Mouse (Mus musculus): ENCODE measurements around the gene Rpl27.
A peak's percentile ranks its signal among the peaks of the same experiment; 100 is the strongest.
"Not testable (repeated sequence)": the region's sequence is repeated elsewhere in the genome, so short reads cannot be mapped to it uniquely, and the experiment has no call there.

Gene Rpl27

DNA sequence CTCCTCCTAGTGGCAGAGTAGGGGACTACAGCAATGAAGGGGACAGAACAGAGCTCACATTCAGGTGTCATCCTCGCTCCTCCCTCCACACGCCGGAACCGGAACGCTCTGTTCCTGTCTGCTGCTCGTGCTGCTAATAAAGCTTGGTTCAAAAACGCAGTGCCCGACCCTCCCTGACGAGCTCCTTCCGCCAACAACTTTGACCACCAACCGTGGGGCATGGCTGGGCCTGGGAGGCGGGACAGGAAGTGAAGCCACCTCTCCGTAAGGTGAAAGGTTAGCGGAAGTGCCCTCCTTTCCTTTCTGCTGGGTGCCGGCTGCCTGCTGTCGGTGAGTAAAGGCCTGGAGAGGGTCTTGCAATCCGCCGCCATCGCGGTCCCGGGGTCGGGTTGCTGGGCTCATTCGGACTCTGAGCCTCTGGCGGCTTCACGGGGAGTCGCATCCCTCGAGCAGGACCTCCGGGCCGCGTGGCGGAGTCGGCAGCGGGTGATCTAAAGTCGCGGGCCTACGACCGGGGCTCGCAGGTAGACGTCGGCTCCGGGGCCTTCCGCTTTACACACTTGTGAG, at the start of gene Rpl27:
Gene Rpl27 (plus strand): TSS at position 172 of the 567 bp plus-strand sequence.
- peak; percentile 97 for DNase-seq

DNA sequence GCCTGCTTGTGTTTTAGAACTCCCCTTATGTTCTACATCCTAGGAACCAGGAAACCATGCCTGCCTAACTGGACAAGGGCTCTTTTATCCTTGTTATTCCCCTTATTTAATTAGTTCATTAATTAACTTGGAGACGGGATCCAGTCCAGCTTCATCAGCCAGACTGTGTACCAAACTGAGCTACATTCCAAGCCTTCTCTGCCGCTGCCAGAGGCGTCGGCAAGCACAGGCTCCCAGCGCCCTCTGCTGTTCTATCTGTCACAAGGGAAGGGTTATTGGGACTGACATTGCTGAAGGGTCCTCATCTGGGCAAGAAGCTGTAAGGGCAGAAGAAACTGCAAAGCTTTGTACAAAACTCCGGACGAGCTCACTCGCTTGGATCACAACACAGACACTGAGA, 47.0 kb upstream of the Rpl27 start:
- DNase-seq, result peak; percentile 27

DNA sequence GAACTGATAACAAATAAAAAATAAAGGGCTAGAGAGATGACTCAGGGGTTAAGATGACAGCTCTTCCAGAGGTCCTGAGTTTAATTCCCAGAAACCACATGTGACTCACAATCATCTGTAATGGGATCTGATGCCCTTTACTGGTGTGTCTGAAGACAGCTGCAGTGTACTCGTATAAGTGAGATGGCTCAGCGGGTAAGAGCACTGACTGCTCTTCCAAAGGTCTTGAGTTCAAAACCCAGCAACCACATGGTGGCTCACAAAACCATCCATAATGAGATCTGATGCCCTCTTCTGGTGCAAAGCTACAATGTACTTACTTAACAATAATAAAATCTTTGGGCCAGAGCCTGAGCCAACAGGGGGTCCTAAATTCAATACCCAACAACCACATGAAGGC, 26.8 kb upstream of the Rpl27 start:
- no peak for DNase-seq

DNA sequence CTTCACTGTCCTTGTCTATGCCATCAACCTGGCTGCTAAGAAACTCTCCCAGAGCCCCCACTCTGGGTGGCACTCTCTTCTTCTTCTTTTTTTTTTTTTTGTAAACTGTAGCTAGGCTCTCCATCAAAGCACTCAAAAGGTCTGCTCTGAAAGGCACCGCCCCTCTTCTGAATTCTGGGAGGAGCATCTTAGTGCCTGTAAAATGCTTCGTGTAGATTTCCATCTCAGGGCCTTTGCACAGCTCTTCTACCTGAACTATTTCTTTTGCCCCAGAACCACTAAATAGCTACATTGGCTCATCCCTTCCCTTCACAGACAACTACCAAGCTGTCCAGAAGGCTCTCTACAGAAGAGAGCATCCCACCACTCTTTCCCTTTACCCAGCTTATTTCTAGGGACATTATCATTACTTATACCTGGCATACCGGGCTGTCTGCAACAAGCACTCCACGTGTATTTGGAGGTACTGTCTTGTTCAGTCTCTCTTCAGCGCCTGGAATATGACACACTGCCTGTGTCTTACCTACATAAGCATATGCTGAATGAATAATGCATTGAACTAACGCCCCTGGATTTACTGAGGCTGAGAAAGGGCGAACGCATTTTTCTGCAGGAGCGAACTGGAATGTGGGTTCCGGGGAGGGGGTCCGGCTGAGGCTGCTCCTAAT, 25.5 kb upstream of the Rpl27 start:
- no peak for DNase-seq

DNA sequence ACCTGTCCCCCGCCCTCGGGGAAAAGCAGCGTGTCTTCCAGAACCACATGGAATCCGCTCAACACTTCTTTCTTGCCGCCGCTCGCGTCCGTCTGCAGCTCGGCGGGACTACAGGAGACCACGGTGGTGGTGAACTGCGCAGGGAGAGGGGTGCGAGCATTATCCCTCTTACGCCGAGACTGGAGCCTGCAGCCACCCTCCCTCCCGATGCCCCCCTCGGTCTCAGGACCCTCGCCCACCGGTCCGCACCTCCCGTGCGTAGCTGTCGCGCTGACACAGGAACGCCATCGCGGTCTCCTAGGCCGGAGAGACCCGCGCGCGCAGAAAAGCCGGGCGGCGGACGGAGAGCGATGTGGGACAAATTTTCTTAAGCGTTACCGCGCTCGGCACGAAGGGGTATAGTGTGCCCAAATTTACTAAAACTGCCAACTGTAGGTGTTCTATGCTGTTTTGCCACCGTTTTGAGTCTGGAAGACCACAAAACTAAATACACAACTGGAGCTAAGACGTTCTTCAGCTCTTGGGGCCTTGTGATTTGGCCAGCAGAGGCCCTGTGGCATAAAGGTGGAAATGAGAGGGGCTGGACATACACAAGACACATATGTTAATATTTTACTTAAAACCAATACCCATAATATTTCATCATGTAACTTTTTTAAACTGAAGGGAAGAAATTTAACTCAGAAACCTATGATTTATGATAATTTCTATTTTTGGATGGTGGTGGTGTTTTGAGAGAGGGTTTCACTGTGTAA, 24.8 kb upstream of the Rpl27 start, which contains the start of gene Aarsd1:
Gene Aarsd1 (minus strand): TSS at position 515 of the 755 bp plus-strand sequence.
- DNase-seq, result peak; percentile 85

DNA sequence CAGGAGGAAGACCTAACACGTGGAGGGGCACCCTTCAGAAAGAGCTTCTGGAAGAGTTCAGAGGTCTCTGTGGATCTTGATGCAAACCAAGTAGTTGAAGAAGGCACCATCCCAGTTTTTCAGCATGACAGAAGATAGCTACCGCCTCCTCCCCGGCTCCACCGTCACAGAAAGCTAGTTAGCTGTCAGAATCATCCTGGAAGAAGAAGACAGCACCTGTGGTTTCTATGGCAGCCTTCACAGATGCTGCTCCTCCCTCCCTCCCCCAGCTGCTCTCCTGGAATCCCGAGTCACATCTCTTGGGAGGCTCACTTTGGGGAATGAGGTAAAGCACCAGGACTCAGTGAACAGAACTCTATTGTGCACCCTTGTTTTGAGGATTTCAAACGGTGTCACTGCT, 23.1 kb upstream of the Rpl27 start:
- DNase-seq, result no peak

DNA sequence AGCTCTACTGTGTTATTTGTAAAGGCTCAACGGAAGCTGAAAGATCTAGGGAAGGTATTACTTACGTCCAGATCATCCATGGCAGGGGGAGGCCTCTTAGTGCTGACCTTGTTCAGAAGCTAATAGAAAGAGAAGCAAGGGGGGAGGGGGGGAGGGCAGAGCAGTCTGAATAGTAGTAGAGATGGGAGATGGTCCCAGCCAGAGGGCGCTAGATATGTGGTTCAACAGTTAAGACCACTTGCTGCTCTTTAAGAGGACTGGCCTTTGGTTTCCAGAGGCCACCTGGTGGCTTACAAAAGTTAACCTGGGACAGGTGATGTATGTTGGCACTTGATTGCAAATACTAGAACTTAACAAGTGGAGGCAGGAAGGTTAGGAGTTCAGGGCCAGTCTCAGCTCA, 22.5 kb upstream of the Rpl27 start:
- no peak for DNase-seq

DNA sequence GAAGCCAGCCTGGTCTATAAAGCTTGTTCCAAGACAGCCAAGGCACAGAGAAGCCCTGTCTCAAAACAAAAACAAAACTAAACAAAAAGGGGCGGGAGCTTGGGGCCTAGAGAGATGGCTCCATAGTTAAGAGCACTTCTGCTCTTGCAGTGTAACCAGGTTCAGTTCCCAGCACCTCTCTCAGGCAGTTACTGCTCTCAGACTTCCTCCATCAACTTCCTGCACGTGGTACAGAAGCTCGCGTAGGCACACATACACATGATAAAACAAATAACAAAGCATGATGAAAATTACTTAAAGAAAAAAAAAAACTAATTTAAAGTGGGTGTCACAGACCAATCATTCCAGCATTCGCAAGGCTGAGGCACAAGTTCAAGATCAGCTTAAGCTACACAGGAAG, 21.9 kb upstream of the Rpl27 start:
- DNase-seq, result no peak

DNA sequence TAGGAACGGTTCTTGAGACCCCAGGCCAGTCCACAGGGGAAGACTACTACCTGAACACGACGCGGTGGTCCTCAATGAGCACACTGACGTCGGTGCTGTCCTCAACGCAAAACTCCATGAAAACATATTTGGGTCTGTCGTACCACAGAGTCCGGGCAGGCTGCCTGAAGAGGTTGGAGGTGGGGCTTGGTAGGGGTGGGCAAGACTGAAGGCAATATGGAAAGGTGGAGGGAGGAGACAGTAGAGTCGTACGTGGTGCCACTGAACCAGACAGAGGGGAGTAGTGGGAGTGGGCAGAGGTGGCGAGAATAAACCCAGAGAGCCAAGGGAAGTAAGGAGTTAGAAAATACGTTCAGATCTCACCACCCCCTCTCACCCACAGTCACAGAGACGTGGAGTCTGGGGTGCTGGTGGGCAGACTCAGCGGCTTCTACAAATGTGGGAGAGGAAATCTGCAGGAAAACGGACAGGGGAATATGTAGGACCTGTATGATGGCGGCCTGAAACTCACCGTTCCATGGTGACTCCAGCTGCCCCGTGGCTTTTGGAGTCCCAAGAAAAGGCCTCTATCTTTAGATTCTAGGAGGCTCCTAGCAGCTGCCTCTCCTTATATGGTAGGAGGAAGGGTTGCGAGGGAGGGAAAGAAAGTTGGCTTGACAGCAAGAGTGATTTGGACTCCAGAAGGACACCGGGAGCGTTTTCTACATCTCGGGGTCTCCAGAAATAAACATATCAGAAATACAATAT, 17.8 kb upstream of the Rpl27 start, which contains the start of gene Gm27029:
Gene Gm27029 (minus strand): TSS at position 692 of the 747 bp plus-strand sequence.
- DNase-seq, result peak; percentile 27

DNA sequence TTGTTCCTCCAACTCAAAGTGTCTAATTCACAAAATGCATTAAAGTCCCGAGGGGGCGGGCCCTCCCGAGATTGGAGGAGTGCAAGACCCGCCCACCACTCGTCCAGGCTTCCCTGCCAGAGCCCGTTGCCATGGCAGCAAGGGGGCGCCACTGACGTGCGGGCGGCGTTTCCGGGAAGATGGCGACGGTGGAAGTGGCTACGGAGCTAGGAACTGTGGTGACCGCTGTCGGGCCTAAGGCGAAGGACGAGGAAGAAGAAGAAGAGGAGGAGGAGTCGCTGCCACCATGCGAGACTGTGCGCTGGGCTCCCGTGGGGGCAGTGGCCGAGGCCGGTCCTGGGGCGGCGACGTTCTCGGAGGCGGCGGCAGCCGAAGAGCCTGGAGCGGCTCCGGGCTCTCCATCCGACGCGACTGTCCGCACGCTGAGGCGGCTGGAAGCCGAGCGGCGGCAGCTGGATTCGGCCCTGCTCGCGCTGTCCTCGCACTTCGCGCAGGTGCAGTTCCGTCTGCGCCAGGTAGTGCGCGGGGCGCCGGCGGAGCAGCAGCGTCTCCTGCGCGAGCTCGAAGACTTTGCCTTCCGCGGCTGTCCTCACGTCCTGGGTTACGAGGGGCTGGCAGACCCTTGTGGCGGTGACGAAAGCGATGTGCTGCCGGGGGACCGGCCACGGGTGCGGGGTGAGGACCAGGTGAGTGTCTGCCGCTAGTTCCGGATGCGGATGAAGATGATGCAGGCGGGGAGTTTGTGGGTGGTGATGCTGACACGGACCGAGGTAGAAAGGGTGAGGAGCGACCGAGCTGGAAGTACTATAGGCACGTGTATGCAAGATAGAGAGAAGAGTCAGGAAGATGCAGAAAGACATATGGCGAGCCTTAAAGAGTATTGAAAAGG, 16.9 kb upstream of the Rpl27 start, which contains the start of the genes Rundc1 and Ptges3l:
Gene Rundc1 (plus strand): TSS at position 161 of the 889 bp plus-strand sequence.
Gene Ptges3l (minus strand): TSS at position 409 of the 889 bp plus-strand sequence.
- peak; percentile 94 for DNase-seq

DNA sequence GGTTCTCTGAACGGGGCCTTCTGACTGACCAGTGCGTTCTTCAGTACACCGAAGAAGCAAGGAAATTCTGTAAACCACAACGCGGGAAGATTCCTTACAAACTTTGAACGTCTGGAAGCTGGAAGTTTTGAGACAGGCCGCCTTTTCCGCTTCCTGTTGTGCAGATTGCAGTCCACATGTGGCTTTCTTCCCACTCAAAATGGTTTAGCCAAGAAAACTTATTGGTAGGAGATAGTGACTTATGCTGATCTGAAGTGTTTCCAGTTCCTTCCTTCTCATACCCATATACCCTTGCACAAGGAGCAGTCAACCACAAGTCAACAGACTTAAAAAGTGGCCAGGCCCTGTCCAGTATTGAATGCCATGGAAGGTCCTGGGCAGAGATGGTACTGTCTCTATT, 15.9 kb upstream of the Rpl27 start:
- no peak for DNase-seq

DNA sequence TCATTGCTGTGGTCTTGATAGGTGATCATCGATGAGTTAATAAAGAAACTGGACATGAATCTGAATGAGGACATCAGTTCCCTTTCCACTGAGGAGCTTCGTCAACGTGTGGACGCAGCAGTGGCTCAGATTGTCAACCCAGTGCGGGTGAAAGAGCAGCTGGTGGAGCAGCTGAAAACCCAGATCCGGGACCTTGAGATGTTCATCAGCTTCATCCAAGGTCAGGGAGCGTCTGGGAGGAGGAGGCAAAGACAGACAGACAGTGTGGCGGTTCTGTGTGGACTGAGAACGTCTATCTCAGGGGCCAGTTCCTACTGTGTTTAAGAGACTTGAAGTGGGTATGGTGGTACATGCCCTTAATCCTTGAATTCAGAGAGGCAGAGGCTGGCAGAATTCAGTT, 10.8 kb upstream of the Rpl27 start:
- DNase-seq, result no peak

DNA sequence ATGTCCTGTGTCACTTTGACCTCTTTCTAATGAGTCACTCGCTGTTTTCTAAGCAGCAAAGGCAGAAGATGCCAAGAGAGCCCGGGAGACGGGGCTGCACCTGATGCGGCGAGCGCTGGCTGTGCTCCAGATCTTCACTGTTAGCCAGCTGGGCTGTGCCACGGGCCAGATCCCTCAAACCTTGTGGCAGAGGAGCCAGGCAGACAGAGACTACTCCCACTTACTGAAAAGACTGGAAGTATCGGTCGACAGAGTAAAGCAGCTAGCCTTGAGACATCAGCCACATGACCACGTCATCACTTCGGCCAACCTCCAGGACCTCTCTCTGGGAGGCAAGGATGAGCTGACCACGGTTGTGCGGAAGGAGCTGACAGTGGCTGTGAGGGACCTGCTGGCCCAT, 8.7 kb upstream of the Rpl27 start:
- peak; percentile 44 for DNase-seq

DNA sequence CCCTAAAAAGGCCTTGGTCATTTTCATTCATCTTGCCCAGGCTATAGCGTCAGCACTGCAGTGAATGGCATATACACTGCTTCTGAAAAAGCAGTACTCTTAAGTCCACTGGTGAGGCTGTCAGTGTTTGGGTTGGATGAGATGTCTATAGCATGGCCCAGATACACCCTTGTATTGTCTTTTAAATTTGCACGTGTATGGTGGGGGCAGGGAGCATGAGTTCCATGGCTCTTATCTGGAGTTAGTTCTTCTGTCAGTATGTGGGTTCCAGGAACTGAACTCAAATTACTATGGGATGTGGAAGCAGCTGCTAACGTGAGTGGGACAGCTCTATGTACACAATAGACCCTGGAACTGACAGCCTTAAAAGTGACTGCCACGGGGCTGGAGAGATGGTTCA, 6.3 kb upstream of the Rpl27 start:
- no peak for DNase-seq

DNA sequence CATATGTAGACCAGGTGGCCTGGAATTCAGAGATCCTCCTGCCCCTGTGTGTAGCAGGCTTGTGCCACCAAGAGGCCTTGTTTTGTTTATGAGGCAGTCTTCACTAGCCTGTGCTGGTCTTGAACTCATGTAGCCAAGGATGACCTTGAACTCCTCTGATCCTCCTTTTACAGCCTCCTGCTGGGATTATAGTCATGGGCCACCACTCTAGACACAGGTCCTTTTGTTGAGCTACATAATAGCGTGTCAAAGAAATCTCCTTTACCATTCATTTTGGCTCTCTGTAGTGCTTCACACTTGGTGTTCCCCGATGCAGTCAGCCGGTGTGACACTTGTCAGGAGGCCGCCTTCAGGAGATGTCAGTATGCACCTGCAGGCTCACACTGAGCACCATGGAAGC, 5.2 kb upstream of the Rpl27 start:
- DNase-seq, result no peak

DNA sequence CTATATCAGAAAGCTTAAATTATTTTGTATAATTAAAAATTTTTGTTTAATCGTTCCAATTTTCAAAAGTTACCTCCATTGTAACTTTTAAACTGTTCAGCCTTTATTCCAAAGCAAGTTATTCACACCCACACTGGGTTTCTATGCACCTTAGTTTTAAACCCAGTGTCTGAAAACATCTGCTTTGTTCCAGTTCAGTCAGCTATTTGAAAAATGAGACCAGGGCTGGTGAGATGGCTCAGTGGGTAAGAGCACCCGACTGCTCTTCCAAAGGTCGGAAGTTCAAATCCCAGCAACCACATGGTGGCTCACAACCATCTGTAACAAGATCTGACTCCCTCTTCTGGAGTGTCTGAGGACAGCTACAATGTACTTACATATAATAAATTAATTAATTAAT, 4.1 kb upstream of the Rpl27 start:
- not testable (repeated sequence) for DNase-seq

DNA sequence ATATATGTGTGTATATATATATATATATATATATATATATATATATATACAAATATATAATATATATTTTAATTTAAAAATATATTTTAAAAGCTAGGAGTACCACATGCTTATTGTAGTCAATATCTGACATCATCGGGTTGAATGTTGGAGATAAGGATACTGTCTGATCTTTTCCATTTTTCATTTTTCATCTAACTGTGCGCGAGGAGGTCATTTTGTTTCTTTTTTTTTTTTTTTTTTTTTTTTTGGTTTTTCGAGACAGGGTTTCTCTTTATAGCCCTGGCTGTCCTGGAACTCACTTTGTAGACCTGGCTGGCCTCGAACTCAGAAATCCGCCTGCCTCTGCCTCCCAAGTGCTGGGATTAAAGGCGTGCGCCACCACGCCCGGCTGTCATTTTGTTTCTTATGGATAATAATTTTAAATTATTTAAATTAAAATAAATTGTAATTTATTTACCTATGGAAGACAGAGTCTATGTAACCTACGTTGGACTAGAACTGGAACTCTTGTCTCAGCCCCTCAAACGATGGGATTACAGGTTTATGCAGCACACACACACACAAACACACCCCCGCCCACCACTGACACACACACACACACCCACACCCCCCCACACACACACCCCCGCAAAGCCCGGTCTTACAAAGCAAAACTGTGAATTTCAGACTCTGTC, 510 bp upstream of the Rpl27 start:
- not testable (repeated sequence) for DNase-seq

DNA sequence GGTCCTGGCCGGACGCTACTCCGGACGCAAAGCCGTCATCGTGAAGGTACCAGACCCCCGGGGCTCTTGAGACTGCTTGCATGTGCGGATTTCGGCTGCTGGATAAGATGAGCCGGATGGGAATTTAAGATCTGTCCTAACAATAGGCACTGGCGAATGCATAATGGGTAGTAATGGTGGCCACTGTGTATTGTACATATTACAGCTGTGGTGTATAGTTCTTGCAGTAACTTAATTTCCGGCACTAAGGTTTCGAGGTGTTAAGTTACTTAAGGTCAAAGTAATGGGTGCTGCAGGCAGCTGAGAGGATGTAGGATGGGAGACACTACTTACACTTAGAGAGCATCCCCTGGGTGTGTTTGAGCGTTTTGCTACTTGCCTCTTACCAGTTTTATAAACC, 662 bp downstream of the Rpl27 start:
- no peak for DNase-seq

DNA sequence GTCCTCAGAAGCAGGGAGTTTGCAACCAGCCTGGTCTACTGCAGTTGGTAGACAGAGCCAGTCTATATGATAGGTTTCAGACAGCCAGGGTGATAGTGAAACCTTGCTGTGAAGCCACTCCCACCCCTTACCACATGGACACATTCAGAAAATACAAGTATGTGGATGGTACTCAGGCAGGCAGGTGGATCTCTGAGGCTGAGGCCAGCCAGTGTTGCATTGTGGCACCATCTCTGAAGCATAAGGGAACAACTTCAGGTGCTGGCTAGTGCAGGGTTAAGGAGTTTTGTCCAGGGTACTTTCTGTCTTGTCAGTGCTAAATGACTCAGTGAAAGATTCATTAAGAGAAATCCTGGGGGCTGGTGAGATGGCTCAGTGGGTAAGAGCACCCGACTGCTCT, 4.2 kb downstream of the Rpl27 start:
- no peak for DNase-seq

DNA sequence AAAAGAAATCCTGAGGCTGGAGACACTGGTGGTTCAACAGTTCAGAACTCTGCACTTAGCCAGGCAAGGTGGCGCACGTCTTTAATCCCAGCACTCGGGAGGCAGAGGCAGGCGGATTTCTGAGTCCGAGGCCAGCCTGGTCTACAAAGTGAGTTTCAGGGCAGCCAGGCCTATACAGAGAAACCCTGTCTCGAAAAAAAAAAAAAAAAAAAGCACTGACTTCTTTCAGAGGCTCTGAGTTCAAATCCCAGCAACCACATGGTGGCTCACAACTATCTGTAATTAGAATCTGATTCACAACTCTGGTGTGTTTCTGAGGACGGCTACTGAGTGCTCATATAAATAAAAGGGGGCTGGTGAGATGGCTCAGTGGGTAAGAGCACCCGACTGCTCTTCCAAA, 4.8 kb downstream of the Rpl27 start:
- DNase-seq, result not testable (repeated sequence)

DNA sequence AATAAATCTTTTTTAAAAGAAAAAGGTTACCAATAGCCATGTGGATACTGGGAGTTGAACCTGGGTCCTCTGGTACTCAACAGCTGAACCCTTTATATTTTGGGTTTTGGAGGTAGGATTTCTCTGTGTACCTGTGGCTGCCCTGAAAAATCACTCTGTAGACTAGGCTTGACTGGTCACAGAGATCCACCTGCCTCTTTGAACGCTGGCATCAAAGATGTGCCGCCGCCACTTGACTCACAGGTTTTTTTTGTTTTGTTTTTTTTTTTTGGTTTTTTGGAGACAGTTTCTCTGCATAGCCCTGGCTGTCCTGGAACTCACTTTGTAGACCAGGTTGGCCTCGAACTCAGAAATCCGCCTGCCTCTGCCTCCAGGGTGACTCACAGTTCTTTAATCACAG, 5.7 kb downstream of the Rpl27 start:
- no peak for DNase-seq
